Mouse (Mus musculus): Measurements from ENCODE around the gene Sik3. TPM values are rescaled to one million over a fixed set of nuclear protein-coding genes. Genes with fewer than 3 reads are reported as not detected.

Sik3 gene
- polyA plus RNA-seq, 1 experiment, result 32.0 TPM

- H3K4me3 ChIP-seq (ENCODE audit: insufficient read depth, poor library complexity, severe bottlenecking), result no peak overlapping the region
- no peak for TF ChIP-seq USF1 (IDR thresholded peaks at IDR 0.05; ENCODE audit: low read depth)
- no peak for TF ChIP-seq MAX (IDR thresholded peaks at IDR 0.05)
- no peak for TF ChIP-seq CTCF (IDR thresholded peaks at IDR 0.05; ENCODE audit: control insufficient read depth, insufficient read depth, insufficient read length)
- no peak for TF ChIP-seq MYOG (IDR thresholded peaks at IDR 0.05; ENCODE audit: control insufficient read depth, extremely low read depth, insufficient read length)
- TF ChIP-seq MYOD1 (IDR thresholded peaks at IDR 0.05; ENCODE audit: control insufficient read depth, insufficient read length, low read depth), result no peak
- no peaks in the 10 kb centered on the region for H3K27me3 ChIP-seq (ENCODE audit: control insufficient read depth, insufficient read depth, insufficient read length)
- peaks cover 89% of the 10 kb centered on the region for H3K79me2 ChIP-seq (ENCODE audit: control insufficient read depth, insufficient read depth)
- H3ac ChIP-seq (ENCODE audit: control insufficient read depth, insufficient read length, low read depth), result no peak overlapping the region
- H3K36me3 ChIP-seq (ENCODE audit: control insufficient read depth, insufficient read depth), result no peaks in the 10 kb centered on the region
- H3K79me3 ChIP-seq (ENCODE audit: low read depth), result peaks cover 34% of the 10 kb centered on the region
Observed at GRCm38 (mm10) chr9:46092633-46093032, 80.0 kb downstream of the Sik3 start.

- TF ChIP-seq CTCF (IDR thresholded peaks at IDR 0.05; ENCODE audit: control insufficient read depth, insufficient read depth, insufficient read length) (no peak), MAX (IDR thresholded peaks at IDR 0.05) (no peak), MYOG (IDR thresholded peaks at IDR 0.05; ENCODE audit: control insufficient read depth, extremely low read depth, insufficient read length) (no peak), MYOD1 (IDR thresholded peaks at IDR 0.05; ENCODE audit: control insufficient read depth, insufficient read length, low read depth) (no peak), FOSL1 (IDR thresholded peaks at IDR 0.05; ENCODE audit: insufficient read depth, low read length, poor library complexity, severe bottlenecking) (no peak), CEBPB (IDR thresholded peaks at IDR 0.05; ENCODE audit: low read depth) (no peak), USF1 (IDR thresholded peaks at IDR 0.05; ENCODE audit: low read depth) (no peak)
- Histone ChIP-seq H3K79me3 (ENCODE audit: low read depth) (peaks cover 39% of the 10 kb centered on the region), H3K27me3 (ENCODE audit: control insufficient read depth, insufficient read depth, insufficient read length) (no peaks in the 10 kb centered on the region), H3K36me3 (ENCODE audit: control insufficient read depth, insufficient read depth) (no peaks in the 10 kb centered on the region), H3ac (ENCODE audit: control insufficient read depth, insufficient read length, low read depth) (no peak overlapping the region), H3K4me3 (ENCODE audit: insufficient read depth, poor library complexity, severe bottlenecking) (no peak overlapping the region), H3K79me2 (ENCODE audit: control insufficient read depth, insufficient read depth) (peaks cover 78% of the 10 kb centered on the region)
Observed at GRCm38 (mm10) chr9:46098360-46098985, 85.9 kb downstream of the Sik3 start.

- Histone ChIP-seq H3K36me3 (ENCODE audit: control insufficient read depth, insufficient read depth) (no peaks in the 10 kb centered on the region), H3K79me2 (ENCODE audit: control insufficient read depth, insufficient read depth) (peaks cover 79% of the 10 kb centered on the region), H3ac (ENCODE audit: control insufficient read depth, insufficient read length, low read depth) (no peak overlapping the region), H3K27me3 (ENCODE audit: control insufficient read depth, insufficient read depth, insufficient read length) (no peaks in the 10 kb centered on the region), H3K4me3 (ENCODE audit: insufficient read depth, poor library complexity, severe bottlenecking) (no peak overlapping the region), H3K79me3 (ENCODE audit: low read depth) (peaks cover 41% of the 10 kb centered on the region)
- TF ChIP-seq MAX (IDR thresholded peaks at IDR 0.05), result no peak
- no peak for TF ChIP-seq USF1 (IDR thresholded peaks at IDR 0.05; ENCODE audit: low read depth)
- no peak for TF ChIP-seq CTCF (IDR thresholded peaks at IDR 0.05; ENCODE audit: control insufficient read depth, insufficient read depth, insufficient read length)
- TF ChIP-seq MYOG (IDR thresholded peaks at IDR 0.05; ENCODE audit: control insufficient read depth, extremely low read depth, insufficient read length), result no peak
- no peak for TF ChIP-seq FOSL1 (IDR thresholded peaks at IDR 0.05; ENCODE audit: insufficient read depth, low read length, poor library complexity, severe bottlenecking)
- no peak for TF ChIP-seq MYOD1 (IDR thresholded peaks at IDR 0.05; ENCODE audit: control insufficient read depth, insufficient read length, low read depth)
- TF ChIP-seq CEBPB (IDR thresholded peaks at IDR 0.05; ENCODE audit: low read depth), result no peak
Observed at GRCm38 (mm10) chr9:46099107-46099506, 86.5 kb downstream of the Sik3 start.

- Histone ChIP-seq H3K79me3 (ENCODE audit: low read depth) (peaks cover 34% of the 10 kb centered on the region), H3ac (ENCODE audit: control insufficient read depth, insufficient read length, low read depth) (no peak overlapping the region), H3K4me3 (ENCODE audit: insufficient read depth, poor library complexity, severe bottlenecking) (no peak overlapping the region), H3K79me2 (ENCODE audit: control insufficient read depth, insufficient read depth) (peaks cover 71% of the 10 kb centered on the region), H3K27me3 (ENCODE audit: control insufficient read depth, insufficient read depth, insufficient read length) (no peaks in the 10 kb centered on the region), H3K36me3 (ENCODE audit: control insufficient read depth, insufficient read depth) (no peaks in the 10 kb centered on the region)
- TF ChIP-seq USF1 (IDR thresholded peaks at IDR 0.05; ENCODE audit: low read depth) (no peak), MYOD1 (IDR thresholded peaks at IDR 0.05; ENCODE audit: control insufficient read depth, insufficient read length, low read depth) (no peak), MYOG (IDR thresholded peaks at IDR 0.05; ENCODE audit: control insufficient read depth, extremely low read depth, insufficient read length) (no peak), CEBPB (IDR thresholded peaks at IDR 0.05; ENCODE audit: low read depth) (no peak), CTCF (IDR thresholded peaks at IDR 0.05; ENCODE audit: control insufficient read depth, insufficient read depth, insufficient read length) (no peak), FOSL1 (IDR thresholded peaks at IDR 0.05; ENCODE audit: insufficient read depth, low read length, poor library complexity, severe bottlenecking) (no peak), MAX (IDR thresholded peaks at IDR 0.05) (no peak)
Observed at GRCm38 (mm10) chr9:46103154-46103553, 90.5 kb downstream of the Sik3 start.

- H3ac ChIP-seq (ENCODE audit: control insufficient read depth, insufficient read length, low read depth), result no peak overlapping the region
- H3K79me2 ChIP-seq (ENCODE audit: control insufficient read depth, insufficient read depth), result peaks cover 74% of the 10 kb centered on the region
- no peaks in the 10 kb centered on the region for H3K36me3 ChIP-seq (ENCODE audit: control insufficient read depth, insufficient read depth)
- peaks cover 18% of the 10 kb centered on the region for H3K79me3 ChIP-seq (ENCODE audit: low read depth)
- TF ChIP-seq FOSL1 (IDR thresholded peaks at IDR 0.05; ENCODE audit: insufficient read depth, low read length, poor library complexity, severe bottlenecking), result no peak
- TF ChIP-seq MYOD1 (IDR thresholded peaks at IDR 0.05; ENCODE audit: control insufficient read depth, insufficient read length, low read depth), result no peak
- TF ChIP-seq MAX (IDR thresholded peaks at IDR 0.05), result no peak
- TF ChIP-seq USF1 (IDR thresholded peaks at IDR 0.05; ENCODE audit: low read depth), result no peak
- no peak for TF ChIP-seq CEBPB (IDR thresholded peaks at IDR 0.05; ENCODE audit: low read depth)
- H3K27me3 ChIP-seq (ENCODE audit: control insufficient read depth, insufficient read depth, insufficient read length), result no peaks in the 10 kb centered on the region
- no peak overlapping the region for H3K4me3 ChIP-seq (ENCODE audit: insufficient read depth, poor library complexity, severe bottlenecking)
Observed at GRCm38 (mm10) chr9:46106105-46106504, 93.5 kb downstream of the Sik3 start.

- TF ChIP-seq MYOG (IDR thresholded peaks at IDR 0.05; ENCODE audit: control insufficient read depth, extremely low read depth, insufficient read length), result no peak
- no peak for TF ChIP-seq MYOD1 (IDR thresholded peaks at IDR 0.05; ENCODE audit: control insufficient read depth, insufficient read length, low read depth)
- no peak for TF ChIP-seq FOSL1 (IDR thresholded peaks at IDR 0.05; ENCODE audit: insufficient read depth, low read length, poor library complexity, severe bottlenecking)
- TF ChIP-seq MAX (IDR thresholded peaks at IDR 0.05), result no peak
- TF ChIP-seq CEBPB (IDR thresholded peaks at IDR 0.05; ENCODE audit: low read depth), result no peak
- no peak for TF ChIP-seq CTCF (IDR thresholded peaks at IDR 0.05; ENCODE audit: control insufficient read depth, insufficient read depth, insufficient read length)
- TF ChIP-seq USF1 (IDR thresholded peaks at IDR 0.05; ENCODE audit: low read depth), result no peak
- Histone ChIP-seq H3K79me3 (ENCODE audit: low read depth) (peaks cover 31% of the 10 kb centered on the region), H3K79me2 (ENCODE audit: control insufficient read depth, insufficient read depth) (peaks cover 93% of the 10 kb centered on the region), H3K4me3 (ENCODE audit: insufficient read depth, poor library complexity, severe bottlenecking) (no peak overlapping the region), H3K27me3 (ENCODE audit: control insufficient read depth, insufficient read depth, insufficient read length) (no peaks in the 10 kb centered on the region), H3K36me3 (ENCODE audit: control insufficient read depth, insufficient read depth) (no peaks in the 10 kb centered on the region), H3ac (ENCODE audit: control insufficient read depth, insufficient read length, low read depth) (no peak overlapping the region)
Observed at GRCm38 (mm10) chr9:46110648-46111047, 98.0 kb downstream of the Sik3 start.
